Mouse (Mus musculus) granulocyte monocyte progenitor cell, adult 5-6 weeks (primary cell): ENCODE data around the gene Rai1. TPM values are rescaled to one million over a fixed set of nuclear protein-coding genes. Genes with fewer than 3 reads are reported as not detected.

Experiments used
- ATAC-seq: replicated peaks from 2 replicates; pipeline ENCODE4 v1.8.0; 2016; ENCODE audit warnings: mild to moderate bottlenecking, moderate TSS enrichment, inconsistent platforms; ENCODE audit not compliant: poor library complexity, severe bottlenecking
- total RNA-seq, 2 experiments: library from RNA; stranded (forward) in 1 of 2; stranded (reverse) in 1 of 2; fragments of 200-712, 200-1000 nt in 1 of 2; fragments of >200 nt in 1 of 2; fragmentation: Nextera tagmentation in 1 of 2; gene quantifications; 2 replicates each; pipeline ENCODE4 v1.2.3; 2014 to 2017

Rai1 gene
- total RNA-seq, 2 experiments from 2014 or later: 11.0 to 37.5 TPM

- no peak for ATAC-seq
Measured at GRCm38 (mm10) chr11:60093984-60094587, 10.7 kb upstream of the Rai1 start.

- ATAC-seq: no peak
Measured at GRCm38 (mm10) chr11:60094909-60095810, 9.7 kb upstream of the Rai1 start.

GRCm38 (mm10) chr11:60099555-60100186 is 5.1 kb upstream of the Rai1 start:
- peak; percentile 49 for ATAC-seq

- ATAC-seq: no peak
Measured at GRCm38 (mm10) chr11:60100827-60101555, 3.8 kb upstream of the Rai1 start.

- ATAC-seq: no peak
Measured at GRCm38 (mm10) chr11:60101986-60102385, 2.8 kb upstream of the Rai1 start.

GRCm38 (mm10) chr11:60102664-60103063 is 2.1 kb upstream of the Rai1 start:
- 0 out of 2 replicates have a peak, but pooled peaks have one; percentile 11 for ATAC-seq

- ATAC-seq: no peak
Measured at GRCm38 (mm10) chr11:60103567-60103966, 1.2 kb upstream of the Rai1 start.

GRCm38 (mm10) chr11:60105593-60106542 is 1.1 kb downstream of the Rai1 start:
- ATAC-seq: peak; percentile 55

GRCm38 (mm10) chr11:60106543-60107110 is 1.8 kb downstream of the Rai1 start:
- no peak for ATAC-seq

- no peak for ATAC-seq
Measured at GRCm38 (mm10) chr11:60107449-60107848, 2.6 kb downstream of the Rai1 start.

- no peak for ATAC-seq
Measured at GRCm38 (mm10) chr11:60108631-60109172, 3.9 kb downstream of the Rai1 start.

- ATAC-seq: no peak
Measured at GRCm38 (mm10) chr11:60110386-60110785, 5.6 kb downstream of the Rai1 start.

GRCm38 (mm10) chr11:60111576-60111975 is 6.8 kb downstream of the Rai1 start:
- ATAC-seq: no peak

- ATAC-seq: no peak
Measured at GRCm38 (mm10) chr11:60113624-60114023, 8.8 kb downstream of the Rai1 start.

GRCm38 (mm10) chr11:60114296-60115023 is 9.6 kb downstream of the Rai1 start:
- peak; percentile 41 for ATAC-seq

- peak; percentile 90 for ATAC-seq
Measured at GRCm38 (mm10) chr11:60115024-60115538, 10.3 kb downstream of the Rai1 start.

GRCm38 (mm10) chr11:60115638-60116276 is 10.9 kb downstream of the Rai1 start:
- ATAC-seq: no peak
